Mouse (Mus musculus) cortical plate, adult 2 months (tissue): Measurements from ENCODE around the gene Ihh. TPM values are rescaled to one million over a fixed set of nuclear protein-coding genes. Genes with fewer than 3 reads are reported as not detected.

Source experiments
- H3K27ac ChIP-seq: fragments of 200-500 bp; 2 replicates; pipeline ENCODE4 v1.5.1; 2012; ENCODE audit warnings: low read length, control low read depth, inconsistent platforms; ENCODE audit not compliant: insufficient read depth
- H3K4me1 ChIP-seq: fragments of 200-500 bp; 2 replicates; pipeline ENCODE4 v1.6.1; 2011; ENCODE audit warnings: low read length; ENCODE audit not compliant: control insufficient read depth, insufficient read depth
- H3K4me3 ChIP-seq: fragments of 200-500 bp; 2 replicates; pipeline ENCODE4 v1.5.1; 2011; ENCODE audit warnings: mild to moderate bottlenecking, low read length, control low read depth; ENCODE audit not compliant: insufficient read depth
- CTCF ChIP-seq: fragments of 200-500 bp; IDR thresholded peaks from 2 replicates; pipeline ENCODE4 v1.5.1; 2011; ENCODE audit warnings: mild to moderate bottlenecking, control low read depth, low read length; ENCODE audit not compliant: insufficient read depth; ENCODE audit errors: extremely low read depth
- POLR2A ChIP-seq: fragments of 200-500 bp; IDR thresholded peaks from 2 replicates; pipeline ENCODE4 v1.6.1; 2011; ENCODE audit warnings: mild to moderate bottlenecking, low read length, control low read depth; ENCODE audit not compliant: insufficient read depth; ENCODE audit errors: extremely low read depth
- polyA plus RNA-seq: library from polyadenylated mRNA; depleted of rRNA; stranded (reverse); fragments of >200 nt; gene quantifications from 2 replicates; pipeline ENCODE4 v1.2.3, GENCODE M21; 2012; rRNA removed

Gene Ihh
- polyA plus RNA-seq, 1 experiment = 0.46 TPM

GRCm38 (mm10) chr1:74915706-74916105 lies 35.8 kb downstream of the Ihh start:
- H3K4me1 ChIP-seq = no peaks in the 10 kb centered on the region
- no peak overlapping the region for H3K4me3 ChIP-seq
- TF ChIP-seq POLR2A = no peak
- peak; percentile 47; the same call in 1 of the 2 replicates for TF ChIP-seq CTCF
- no peak overlapping the region for H3K27ac ChIP-seq

DNA sequence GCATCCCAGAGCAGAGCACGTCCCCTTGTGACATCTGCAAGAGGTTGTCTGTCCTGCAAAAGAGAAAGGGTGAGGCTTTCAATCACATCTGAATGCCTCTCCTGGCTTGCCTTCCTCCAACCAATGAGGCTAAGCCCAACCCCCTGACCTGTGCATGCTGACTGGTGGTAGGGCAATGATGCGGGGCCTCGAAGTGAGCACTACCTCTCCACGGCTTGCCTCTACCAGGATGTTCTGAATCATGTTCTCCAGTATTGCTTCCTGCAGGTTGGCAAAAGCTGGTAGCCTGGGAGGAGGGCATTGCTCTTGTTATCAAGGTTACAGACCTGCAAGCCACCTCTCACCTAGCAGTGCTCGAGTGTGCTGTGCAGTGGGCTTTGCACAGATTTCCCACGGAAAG lies 49.3 kb downstream of the Ihh start:
- TF ChIP-seq CTCF (no peak), POLR2A (no peak)
- H3K4me3 ChIP-seq = no peak overlapping the region
- no peaks in the 10 kb centered on the region for H3K4me1 ChIP-seq
- no peak overlapping the region for H3K27ac ChIP-seq

GRCm38 (mm10) chr1:74901686-74902085 lies 49.8 kb downstream of the Ihh start:
- H3K27ac ChIP-seq = no peak overlapping the region
- TF ChIP-seq CTCF = peak; percentile 52
- TF ChIP-seq POLR2A = no peak
- no peak overlapping the region for H3K4me3 ChIP-seq
- H3K4me1 ChIP-seq = no peaks in the 10 kb centered on the region

DNA sequence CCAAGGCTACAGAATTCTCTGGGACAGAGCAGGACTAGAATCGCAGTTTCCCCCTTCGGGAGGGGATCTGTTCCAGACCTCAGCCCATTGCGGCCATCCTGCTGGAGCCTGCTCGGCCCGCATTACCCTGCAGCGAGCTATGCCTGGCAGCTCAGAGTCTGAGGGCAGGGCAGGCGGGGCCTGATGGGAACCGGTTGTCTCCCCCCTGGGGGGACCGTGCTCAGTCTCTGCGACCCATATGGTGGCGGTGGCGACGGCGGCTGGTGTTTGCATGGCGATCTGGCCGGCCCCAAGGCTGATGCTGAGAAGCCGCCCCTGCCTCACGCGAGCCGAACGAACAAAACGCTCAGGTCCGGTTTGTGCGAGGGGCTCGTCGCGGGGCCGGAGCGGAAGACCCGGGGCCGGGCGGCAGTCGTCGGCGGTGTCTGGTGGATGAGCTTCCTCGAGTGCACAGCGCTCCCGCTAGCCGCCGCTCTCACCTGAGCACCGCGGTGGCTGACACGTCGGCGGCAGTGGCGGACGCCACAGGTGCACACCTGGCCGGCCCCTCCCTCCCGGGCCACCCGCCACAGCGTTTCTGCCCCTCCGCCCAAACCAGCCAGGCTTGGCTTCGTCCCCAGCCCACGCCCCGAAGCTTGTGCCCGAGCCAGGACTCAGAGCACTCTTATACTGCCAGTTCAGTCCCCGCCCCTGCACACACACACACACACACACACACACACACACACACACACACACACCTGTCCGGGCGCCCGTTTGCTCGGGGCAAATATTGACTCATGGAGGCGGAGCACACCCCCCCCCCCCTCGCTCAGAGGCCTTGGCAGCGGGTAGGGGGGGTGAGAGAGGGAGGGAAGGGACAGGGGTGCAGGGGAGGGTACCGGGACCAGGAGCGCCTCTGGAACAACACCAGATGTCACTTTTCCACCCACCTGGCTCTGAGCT lies 50.9 kb downstream of the Ihh start:
- TF ChIP-seq POLR2A (no peak), CTCF (no peak)
- Histone ChIP-seq H3K4me1 (no peaks in the 10 kb centered on the region), H3K27ac (no peak overlapping the region), H3K4me3 (no peak overlapping the region)

DNA sequence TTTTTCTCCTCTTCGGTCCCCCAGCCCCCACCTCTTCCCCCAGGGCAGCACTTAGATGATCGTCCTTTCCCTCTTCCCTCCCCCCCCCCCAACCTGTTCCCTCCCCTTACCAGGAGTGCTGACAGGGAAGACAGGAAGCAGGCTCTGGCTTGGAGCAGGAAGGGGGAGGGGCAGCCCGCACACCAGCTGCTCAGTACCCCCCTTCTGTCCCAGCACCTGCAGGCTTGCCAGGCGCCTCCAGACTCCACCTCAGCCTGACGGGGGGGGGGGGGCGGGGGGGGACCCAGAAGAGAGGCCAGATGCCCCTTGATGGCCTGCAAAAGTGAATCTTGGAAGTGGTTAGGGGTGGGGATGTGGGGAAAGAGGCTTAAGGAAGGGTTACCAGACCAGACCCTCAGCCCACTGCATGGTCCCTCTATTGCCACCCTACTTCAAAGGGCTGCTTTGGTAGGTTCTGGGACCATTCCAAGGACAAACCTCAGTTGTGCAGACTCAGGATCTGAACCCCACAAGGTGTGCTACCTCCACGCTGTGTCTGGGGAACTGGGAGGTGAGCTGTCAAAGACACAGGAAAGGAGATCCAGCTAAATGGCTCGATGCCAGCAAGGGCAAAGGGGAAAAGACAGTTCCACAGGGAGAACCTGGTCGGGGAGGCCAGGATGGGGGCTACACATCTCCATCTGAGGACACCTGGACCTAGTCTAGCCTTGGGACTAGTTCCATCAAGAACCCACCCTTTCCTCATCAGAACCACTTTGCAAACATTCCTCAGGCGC lies 52.6 kb downstream of the Ihh start:
- Histone ChIP-seq H3K4me1 (peaks cover 2% of the 10 kb centered on the region; the same call in 1 of the 2 replicates), H3K4me3 (no peak overlapping the region), H3K27ac (no peak overlapping the region)
- TF ChIP-seq CTCF (no peak), POLR2A (no peak)

DNA sequence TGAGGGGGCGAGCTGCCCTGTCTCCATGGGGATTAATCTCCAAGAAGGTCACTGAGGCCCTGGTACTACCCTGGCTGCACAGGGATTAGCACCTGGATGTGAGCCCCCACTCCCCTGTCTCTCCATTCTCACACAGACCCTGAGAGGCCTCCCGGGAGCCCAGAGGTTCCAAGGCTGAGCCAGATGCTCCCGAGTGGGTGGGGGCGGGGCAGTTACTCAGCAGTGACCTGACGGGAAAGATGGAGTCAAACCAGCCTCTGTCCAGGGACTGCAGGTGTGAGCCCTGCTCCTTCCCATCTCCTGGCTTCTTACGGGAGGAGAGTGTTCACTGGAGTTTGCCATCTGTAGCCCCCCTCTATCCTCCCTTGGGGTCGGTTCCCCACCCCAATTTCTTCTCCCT lies 53.5 kb downstream of the Ihh start:
- TF ChIP-seq CTCF (no peak), POLR2A (no peak)
- Histone ChIP-seq H3K4me1 (peaks cover 2% of the 10 kb centered on the region; the same call in 1 of the 2 replicates), H3K27ac (no peak overlapping the region), H3K4me3 (no peak overlapping the region)

Other genes starting within 250 kb of the Ihh start
- gene Cyp27a1, start 238.1 kb downstream of the Ihh start, polyA plus RNA-seq = 9.9 and 12.5 TPM in 2 replicates
- 0.06 and 0.13 TPM in 2 replicates for gene Prkag3, start 202.5 kb downstream of the Ihh start, polyA plus RNA-seq
- gene Wnt6, start 179.8 kb downstream of the Ihh start, polyA plus RNA-seq = 1.2 and 2.2 TPM in 2 replicates
- 8.1 and 8.8 TPM in 2 replicates for gene Wnt10a, start 160.2 kb downstream of the Ihh start, polyA plus RNA-seq
- 304 and 313 TPM in 2 replicates for gene Cdk5r2, start 96.7 kb downstream of the Ihh start, polyA plus RNA-seq
- gene Fev, start 66.3 kb downstream of the Ihh start, polyA plus RNA-seq = not detected in 2 replicates
- gene Cryba2, start 58.5 kb downstream of the Ihh start, polyA plus RNA-seq = 0.66 and 1.4 TPM in 2 replicates
- gene Cfap65, start 16.1 kb downstream of the Ihh start, polyA plus RNA-seq = 8.9 and 10.6 TPM in 2 replicates
- gene Nhej1, start 173.5 kb upstream of the Ihh start, polyA plus RNA-seq = 2.0 and 2.2 TPM in 2 replicates
- 1.7 and 1.9 TPM in 2 replicates for gene Slc23a3, start 182.2 kb upstream of the Ihh start, polyA plus RNA-seq
- 36.9 TPM in 2 replicates for gene Cnppd1, start 191.0 kb upstream of the Ihh start, polyA plus RNA-seq
- gene Retreg2, start 191.1 kb upstream of the Ihh start, polyA plus RNA-seq = 227 and 233 TPM in 2 replicates
- gene Zfand2b, start 217.0 kb upstream of the Ihh start, polyA plus RNA-seq = 64.3 and 64.9 TPM in 2 replicates
- gene Abcb6, start 228.7 kb upstream of the Ihh start, polyA plus RNA-seq = 23.8 and 25.7 TPM in 2 replicates
- 47.4 and 54.1 TPM in 2 replicates for gene Ankzf1, start 240.5 kb upstream of the Ihh start, polyA plus RNA-seq
- gene Atg9a, start 240.5 kb upstream of the Ihh start, polyA plus RNA-seq = 124 and 129 TPM in 2 replicates